Mouse (Mus musculus): ENCODE data around the gene Zc3h7b. TPM values are rescaled to one million over a fixed set of nuclear protein-coding genes. Genes with fewer than 3 reads are reported as not detected.

The Zc3h7b gene
- total RNA-seq, 1 experiment, result 22.5 TPM

GRCm38 (mm10) chr15:81811599-81811996 is 66.7 kb downstream of the Zc3h7b start:
- TF ChIP-seq CHD2 (IDR thresholded peaks at IDR 0.05; ENCODE audit: low read depth, low read length) (no peak), HCFC1 (IDR thresholded peaks at IDR 0.05; ENCODE audit: borderline replicate concordance, insufficient read depth, low read length) (0 out of 2 replicates have a peak, but pooled peaks have one; percentile 12)
- Histone ChIP-seq H3K36me3 (ENCODE audit: control insufficient read depth, insufficient read depth, low read length, poor library complexity, severe bottlenecking) (peaks cover 5% of the 10 kb centered on the region; the same call in 1 of the 2 replicates), H3K9ac (ENCODE audit: insufficient read depth, low read depth, low read length, poor library complexity, severe bottlenecking) (peak overlapping the region; percentile 77), H3K9me3 (ENCODE audit: control insufficient read depth, insufficient read depth, low read depth, low read length) (no peaks in the 10 kb centered on the region), H3K4me3 (ENCODE audit: insufficient read depth in 1 of 2, low read depth in 1 of 2, low read length in 2 of 2, poor library complexity in 1 of 2, severe bottlenecking in 1 of 2) (peak overlapping the region; percentile 76 to 92), H3K4me1 (ENCODE audit: control insufficient read depth in 2 of 2, insufficient read depth in 2 of 2, low read length in 2 of 2, poor library complexity in 1 of 2) (peaks cover 0 to 6% of the 10 kb centered on the region in 2 experiments; a peak in 2 of 4 replicates), H3K27ac (ENCODE audit: insufficient read depth, low read depth, low read length, poor library complexity, severe bottlenecking) (peak overlapping the region; percentile 65)
- DNase-seq (ENCODE audit: low read depth, low spot score), result no peak
- in situ Hi-C loops (cut with MboI; ENCODE audit: low sequenced_read_pairs in 2 of 2, unreplicated experiment in 2 of 2), result no loop called here

DNA sequence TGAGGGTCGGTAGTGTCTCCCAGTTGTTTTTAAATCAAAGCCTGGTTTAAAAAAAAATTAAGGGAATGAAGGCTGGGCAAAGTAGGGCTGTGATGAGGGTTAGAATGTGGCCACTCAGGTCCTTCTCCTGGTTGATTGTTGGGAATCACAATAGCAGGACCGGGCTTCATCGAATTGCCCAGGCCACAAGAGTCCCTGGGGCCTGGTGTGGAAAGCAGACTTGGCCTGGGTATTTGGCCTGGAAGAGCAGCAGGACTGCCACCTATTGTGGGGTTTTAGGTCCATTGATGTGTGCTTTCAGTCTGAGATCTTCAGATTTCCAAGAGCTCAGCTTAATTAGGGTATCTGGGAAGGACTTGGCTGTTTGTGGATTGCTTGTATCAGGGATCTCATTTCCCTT is 67.4 kb downstream of the Zc3h7b start:
- Histone ChIP-seq H3K9ac (ENCODE audit: insufficient read depth, low read depth, low read length, poor library complexity, severe bottlenecking) (peak overlapping the region; percentile 77), H3K4me1 (ENCODE audit: control insufficient read depth in 2 of 2, insufficient read depth in 2 of 2, low read length in 2 of 2, poor library complexity in 1 of 2) (peaks cover 0 to 6% of the 10 kb centered on the region in 2 experiments; a peak in 2 of 4 replicates), H3K9me3 (ENCODE audit: control insufficient read depth, insufficient read depth, low read depth, low read length) (no peaks in the 10 kb centered on the region), H3K36me3 (ENCODE audit: control insufficient read depth, insufficient read depth, low read length, poor library complexity, severe bottlenecking) (peaks cover 5% of the 10 kb centered on the region; the same call in 1 of the 2 replicates), H3K27ac (ENCODE audit: insufficient read depth, low read depth, low read length, poor library complexity, severe bottlenecking) (no peak overlapping the region), H3K4me3 (ENCODE audit: insufficient read depth in 1 of 2, low read depth in 1 of 2, low read length in 2 of 2, poor library complexity in 1 of 2, severe bottlenecking in 1 of 2) (peak overlapping the region; percentile 76 to 92)
- TF ChIP-seq ZNF384 (IDR thresholded peaks at IDR 0.05; ENCODE audit: low read depth, low read length), result no peak
- TF ChIP-seq CHD2 (IDR thresholded peaks at IDR 0.05; ENCODE audit: low read depth, low read length), result no peak
- TF ChIP-seq MAFK (IDR thresholded peaks at IDR 0.05; ENCODE audit: insufficient read depth, low read depth, low read length), result no peak
- TF ChIP-seq HCFC1 (IDR thresholded peaks at IDR 0.05; ENCODE audit: borderline replicate concordance, insufficient read depth, low read length), result no peak
- TF ChIP-seq ZC3H11A (IDR thresholded peaks at IDR 0.05; ENCODE audit: borderline replicate concordance, low read depth, low read length), result no peak
- in situ Hi-C loops (cut with MboI; ENCODE audit: low sequenced_read_pairs in 2 of 2, unreplicated experiment in 2 of 2), result no loop called here
- no peak for DNase-seq (ENCODE audit: low read depth, low spot score)

DNA sequence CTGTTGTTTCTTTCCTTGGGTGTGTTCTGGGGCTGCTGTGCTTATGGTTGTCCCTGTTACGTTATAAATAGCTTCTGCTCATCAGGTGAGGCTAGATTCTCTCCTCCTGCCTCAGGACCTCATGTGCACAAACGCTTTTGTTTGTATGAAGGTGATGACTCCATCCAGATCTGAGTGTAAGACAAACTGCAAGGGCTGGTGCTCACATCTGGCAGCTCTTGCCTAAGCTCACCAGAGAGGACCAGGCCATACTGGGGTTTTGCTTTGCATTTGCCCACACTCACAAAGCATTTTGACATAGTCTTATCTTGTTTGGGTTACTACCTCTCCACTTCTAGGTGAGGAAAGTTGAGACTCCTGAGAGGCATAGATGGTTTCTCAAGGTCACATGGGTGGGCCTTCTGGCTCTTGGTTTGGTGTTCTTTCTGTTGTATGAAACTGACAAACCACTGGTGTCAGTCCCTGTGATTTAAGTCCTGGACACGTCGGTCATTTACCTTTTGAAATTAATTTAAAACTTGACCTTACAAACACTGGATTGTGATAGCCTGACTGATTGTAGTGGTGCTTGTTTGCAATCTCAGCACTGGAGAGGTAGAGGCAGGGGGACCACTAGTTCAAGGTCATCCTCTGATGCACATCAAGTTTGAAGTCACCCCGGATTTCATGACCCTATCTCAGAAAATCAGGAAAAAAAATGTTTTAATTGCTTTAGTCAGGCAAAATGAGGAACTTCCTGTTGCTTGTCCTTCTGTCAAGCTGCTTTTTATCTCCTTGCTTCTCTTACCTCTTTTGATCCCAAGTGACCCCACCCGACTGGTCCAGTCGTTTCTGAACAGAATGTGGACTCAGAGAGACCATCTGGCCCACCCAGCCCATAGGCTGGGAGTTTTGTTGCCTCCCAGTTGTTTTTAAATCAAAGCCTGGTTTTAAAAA is 68.1 kb downstream of the Zc3h7b start:
- peak overlapping the region in 1 of 2 experiments; percentile 92; a peak in 2 of 4 replicates for H3K4me3 ChIP-seq (ENCODE audit: insufficient read depth in 1 of 2, low read depth in 1 of 2, low read length in 2 of 2, poor library complexity in 1 of 2, severe bottlenecking in 1 of 2)
- H3K4me1 ChIP-seq (ENCODE audit: control insufficient read depth in 2 of 2, insufficient read depth in 2 of 2, low read length in 2 of 2, poor library complexity in 1 of 2), result peaks cover 0 to 6% of the 10 kb centered on the region in 2 experiments; a peak in 2 of 4 replicates
- no peak overlapping the region for H3K27ac ChIP-seq (ENCODE audit: insufficient read depth, low read depth, low read length, poor library complexity, severe bottlenecking)
- H3K36me3 ChIP-seq (ENCODE audit: control insufficient read depth, insufficient read depth, low read length, poor library complexity, severe bottlenecking), result peaks cover 5% of the 10 kb centered on the region; the same call in 1 of the 2 replicates
- no peak for DNase-seq (ENCODE audit: low read depth, low spot score)
- in situ Hi-C loops (cut with MboI; ENCODE audit: low sequenced_read_pairs in 2 of 2, unreplicated experiment in 2 of 2), result no loop called here
- H3K9ac ChIP-seq (ENCODE audit: insufficient read depth, low read depth, low read length, poor library complexity, severe bottlenecking), result no peak overlapping the region
- no peaks in the 10 kb centered on the region for H3K9me3 ChIP-seq (ENCODE audit: control insufficient read depth, insufficient read depth, low read depth, low read length)
- TF ChIP-seq MAFK (IDR thresholded peaks at IDR 0.05; ENCODE audit: insufficient read depth, low read depth, low read length) (no peak), ZC3H11A (IDR thresholded peaks at IDR 0.05; ENCODE audit: borderline replicate concordance, low read depth, low read length) (no peak), CHD2 (IDR thresholded peaks at IDR 0.05; ENCODE audit: low read depth, low read length) (no peak), ZNF384 (IDR thresholded peaks at IDR 0.05; ENCODE audit: low read depth, low read length) (no peak), HCFC1 (IDR thresholded peaks at IDR 0.05; ENCODE audit: borderline replicate concordance, insufficient read depth, low read length) (no peak)

- H3K36me3 ChIP-seq (ENCODE audit: control insufficient read depth, insufficient read depth, low read length, poor library complexity, severe bottlenecking), result peaks cover 5% of the 10 kb centered on the region; the same call in 1 of the 2 replicates
- no peak overlapping the region for H3K9ac ChIP-seq (ENCODE audit: insufficient read depth, low read depth, low read length, poor library complexity, severe bottlenecking)
- H3K27ac ChIP-seq (ENCODE audit: insufficient read depth, low read depth, low read length, poor library complexity, severe bottlenecking), result no peak overlapping the region
- no peak overlapping the region for H3K4me3 ChIP-seq (ENCODE audit: insufficient read depth in 1 of 2, low read depth in 1 of 2, low read length in 2 of 2, poor library complexity in 1 of 2, severe bottlenecking in 1 of 2)
- DNase-seq (ENCODE audit: low read depth, low spot score), result no peak
- peaks cover 0 to 6% of the 10 kb centered on the region in 2 experiments; a peak in 2 of 4 replicates for H3K4me1 ChIP-seq (ENCODE audit: control insufficient read depth in 2 of 2, insufficient read depth in 2 of 2, low read length in 2 of 2, poor library complexity in 1 of 2)
- H3K9me3 ChIP-seq (ENCODE audit: control insufficient read depth, insufficient read depth, low read depth, low read length), result no peaks in the 10 kb centered on the region
- TF ChIP-seq CHD2 (IDR thresholded peaks at IDR 0.05; ENCODE audit: low read depth, low read length) (no peak), MAFK (IDR thresholded peaks at IDR 0.05; ENCODE audit: insufficient read depth, low read depth, low read length) (peak; percentile 19; the same call in 1 of the 2 replicates), ZC3H11A (IDR thresholded peaks at IDR 0.05; ENCODE audit: borderline replicate concordance, low read depth, low read length) (no peak)
- in situ Hi-C loops (cut with MboI; ENCODE audit: low sequenced_read_pairs in 2 of 2, unreplicated experiment in 2 of 2), result no loop called here
Observed at GRCm38 (mm10) chr15:81813986-81814705, 69.3 kb downstream of the Zc3h7b start.
